Mouse (Mus musculus): Measurements from ENCODE around the gene Srbd1.
A peak's percentile ranks its signal among the peaks of the same experiment; 100 is the strongest.

Srbd1 gene

GRCm38 (mm10) chr17:86135835-86136234 lies 9.1 kb downstream of the Srbd1 start:
- no peak for DNase-seq

DNA sequence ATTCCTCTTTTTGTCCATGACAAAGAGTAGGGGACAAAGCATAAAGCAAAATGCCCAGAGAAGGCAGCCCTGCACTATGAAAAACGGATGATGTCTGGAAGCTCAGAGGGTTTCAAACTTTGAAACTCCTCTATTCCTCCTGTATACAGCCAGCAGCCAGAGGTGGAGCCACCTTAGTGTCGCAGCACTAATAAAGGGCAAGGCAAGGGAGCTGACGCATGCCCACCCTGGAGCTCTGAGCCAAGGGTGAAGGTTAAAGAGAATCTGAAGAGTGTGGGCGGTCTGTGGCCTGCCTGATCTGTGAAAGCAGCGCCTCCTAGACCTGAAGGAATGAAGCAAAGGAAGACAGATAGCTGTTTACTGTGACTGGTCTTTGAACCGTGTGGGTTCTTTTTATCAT lies 10.5 kb downstream of the Srbd1 start:
- no peak for DNase-seq

DNA sequence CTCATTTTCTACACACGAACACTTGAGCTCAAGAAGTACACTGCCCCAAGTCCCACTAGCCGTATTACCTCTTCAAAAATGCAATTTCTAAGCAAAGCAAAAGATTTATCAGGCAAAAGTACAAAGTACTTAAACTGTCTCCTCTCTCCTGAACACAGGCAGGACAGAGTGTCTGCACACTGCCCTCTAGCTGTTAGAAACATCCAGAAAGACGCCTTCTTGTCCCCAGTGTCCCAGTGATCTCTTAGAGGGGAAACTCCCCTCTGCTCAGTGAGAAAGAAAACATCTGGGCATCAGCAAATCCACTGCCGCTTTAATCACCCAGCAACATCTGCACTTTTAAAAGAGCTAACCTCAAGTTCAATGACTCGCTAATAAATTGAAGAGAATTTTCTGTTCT lies 12.4 kb downstream of the Srbd1 start:
- no peak for DNase-seq

DNA sequence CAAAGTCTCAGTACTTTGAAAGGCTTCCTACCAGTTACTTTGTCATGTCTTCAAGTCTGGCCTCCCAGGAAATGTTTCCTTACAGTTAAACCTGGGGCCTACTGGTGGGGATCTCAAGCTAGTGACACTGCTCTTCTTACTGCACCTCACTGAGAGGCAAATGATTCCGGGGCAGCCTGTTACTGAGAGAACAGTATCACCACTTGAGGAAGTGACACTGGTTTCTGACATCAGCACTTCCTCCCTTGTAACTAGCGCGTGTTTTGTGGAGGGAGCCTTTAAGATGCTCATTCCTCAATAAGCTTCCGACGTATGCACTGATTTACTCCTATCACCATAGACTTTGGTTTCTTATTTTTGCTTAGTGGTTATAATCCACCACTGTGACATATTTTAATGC lies 16.8 kb downstream of the Srbd1 start:
- no peak for DNase-seq

- DNase-seq: no peak
Observed at GRCm38 (mm10) chr17:86125908-86126307, 19.1 kb downstream of the Srbd1 start.

DNA sequence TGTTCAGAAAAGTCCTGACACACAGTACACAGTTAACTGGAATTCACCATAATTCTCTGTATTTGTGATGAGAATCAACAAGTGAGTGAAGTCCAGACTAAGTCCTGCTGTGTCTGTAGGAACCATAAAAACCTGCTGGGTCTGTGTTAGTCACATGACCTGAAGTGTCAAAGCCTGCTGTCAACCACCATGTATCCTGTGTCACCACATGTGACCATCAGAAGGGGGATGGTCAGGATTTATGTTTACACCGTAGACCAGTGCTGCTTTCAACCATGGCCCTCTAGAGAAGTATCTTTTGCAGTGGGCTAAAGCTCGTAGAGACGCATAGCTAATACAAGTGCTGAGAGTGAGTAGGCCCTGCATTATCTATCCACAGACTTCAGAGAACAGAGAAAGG lies 21.8 kb downstream of the Srbd1 start:
- no peak for DNase-seq

- DNase-seq: no peak
Observed at GRCm38 (mm10) chr17:86096875-86097274, 48.1 kb downstream of the Srbd1 start.

DNA sequence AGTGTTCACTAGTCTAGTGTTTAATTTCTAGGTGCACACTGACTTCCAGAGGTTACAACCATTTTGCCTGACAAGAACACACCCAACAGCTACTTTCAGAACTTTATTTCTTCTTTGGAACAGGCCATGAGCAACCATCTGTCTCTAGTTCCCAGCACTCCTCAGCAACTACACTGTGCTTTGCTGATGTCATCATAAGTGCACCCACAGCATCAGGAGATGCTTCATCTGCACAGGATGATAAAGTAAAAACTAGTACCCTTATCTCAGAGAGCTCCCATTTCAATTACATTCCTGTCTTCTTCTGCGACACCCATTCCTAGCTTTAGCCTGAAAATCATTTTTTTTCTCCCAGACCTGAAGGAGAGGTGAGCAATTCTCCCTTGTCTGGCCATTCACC lies 51.9 kb downstream of the Srbd1 start:
- no peak for DNase-seq

- no peak for DNase-seq
Observed at GRCm38 (mm10) chr17:86091631-86092030, 53.3 kb downstream of the Srbd1 start.

GRCm38 (mm10) chr17:86089893-86090588 lies 54.9 kb downstream of the Srbd1 start:
- DNase-seq: no peak

DNA sequence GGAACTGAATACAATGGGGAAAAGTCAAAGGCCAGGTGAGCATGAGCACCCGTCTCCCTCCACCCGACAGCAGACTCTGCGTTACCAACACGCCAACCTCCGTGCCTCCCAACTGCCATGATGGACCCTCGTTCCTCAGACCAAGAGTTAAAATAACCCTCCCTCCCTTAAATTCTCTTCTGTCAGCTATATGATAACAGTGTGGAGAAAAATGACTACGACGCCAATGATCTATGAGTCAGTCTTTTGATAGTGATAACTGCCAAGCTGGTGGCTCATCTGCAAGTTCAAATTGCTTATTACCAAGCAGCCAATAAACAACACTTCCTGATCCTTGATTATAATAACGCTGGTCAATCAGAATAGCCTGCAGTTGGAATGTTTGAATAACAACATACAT lies 57.1 kb downstream of the Srbd1 start:
- DNase-seq: no peak

DNA sequence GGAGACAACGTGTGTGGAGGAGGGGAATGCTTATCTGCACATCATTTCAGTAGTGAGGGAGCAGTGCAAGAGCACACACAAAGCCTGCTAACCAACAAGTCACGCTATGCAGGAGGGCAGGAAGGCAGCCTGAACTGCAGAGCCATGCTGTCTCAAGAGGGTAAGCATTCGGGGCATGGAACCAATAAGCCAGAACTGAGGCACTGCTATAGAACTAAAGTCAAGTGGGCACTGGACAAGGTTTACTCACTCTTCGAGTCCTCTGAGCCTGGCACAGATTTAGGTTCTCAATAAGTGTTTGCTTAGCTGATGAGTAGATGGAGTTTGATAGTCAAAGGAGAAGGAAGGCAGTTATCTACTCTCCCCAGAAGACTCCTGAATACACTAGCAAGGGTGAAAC lies 58.8 kb downstream of the Srbd1 start:
- no peak for DNase-seq

DNA sequence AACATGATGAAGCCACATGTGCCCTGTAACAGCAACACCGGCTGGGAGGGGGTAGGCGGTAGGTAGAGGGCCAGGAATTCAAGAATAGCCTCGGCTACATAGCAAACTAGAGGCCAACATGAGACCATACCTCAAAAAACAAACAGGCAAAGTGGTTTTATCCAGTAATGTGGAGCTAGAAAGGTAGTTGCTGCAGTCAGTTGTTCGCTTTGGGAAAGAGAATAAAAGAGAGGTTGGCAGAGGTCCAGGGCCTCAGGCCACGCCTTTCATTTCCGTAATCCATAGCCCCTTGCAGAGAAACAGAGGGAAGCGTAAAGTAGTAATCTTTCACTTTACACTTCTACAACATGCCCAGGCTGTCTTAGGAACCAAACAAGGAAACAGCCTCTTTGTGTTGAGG lies 61.8 kb downstream of the Srbd1 start:
- DNase-seq: no peak

DNA sequence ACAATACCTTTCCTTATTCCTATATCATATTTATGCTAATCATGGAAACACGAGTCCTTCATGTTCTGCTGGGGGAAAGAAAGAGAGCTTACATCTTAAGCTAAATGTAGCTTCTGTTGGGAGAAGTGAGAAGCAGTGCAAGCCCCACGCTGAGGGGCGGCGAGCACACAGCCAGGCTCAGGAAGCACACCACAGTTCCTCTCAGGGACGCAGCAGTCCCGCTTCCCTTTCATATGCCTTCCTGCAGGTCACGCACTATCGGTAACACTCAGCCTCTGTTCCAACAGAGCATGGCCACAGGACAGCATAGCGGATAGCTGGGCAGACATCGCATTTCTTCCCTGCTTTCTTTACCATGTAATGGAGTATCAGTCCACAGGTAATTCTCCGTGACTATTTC lies 66.9 kb downstream of the Srbd1 start:
- DNase-seq: no peak

DNA sequence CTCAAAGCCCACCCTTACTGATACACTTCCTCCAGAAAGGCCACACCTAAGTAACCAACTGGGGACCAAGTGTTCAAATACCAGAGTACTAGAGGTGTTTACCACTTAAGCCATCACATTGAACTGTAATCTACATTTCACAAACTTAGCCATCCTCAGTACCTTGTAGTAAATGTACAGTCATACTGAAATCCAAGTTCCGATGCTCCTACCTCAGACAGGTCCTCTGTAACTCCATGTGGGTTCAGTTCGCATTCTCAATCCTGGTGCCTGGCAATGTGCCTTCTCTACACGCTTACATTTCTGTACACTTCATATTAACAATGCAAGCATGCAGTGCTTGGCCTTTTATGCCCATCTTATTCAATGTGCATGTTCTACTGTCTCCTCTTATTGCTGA lies 77.5 kb downstream of the Srbd1 start:
- DNase-seq: no peak

DNA sequence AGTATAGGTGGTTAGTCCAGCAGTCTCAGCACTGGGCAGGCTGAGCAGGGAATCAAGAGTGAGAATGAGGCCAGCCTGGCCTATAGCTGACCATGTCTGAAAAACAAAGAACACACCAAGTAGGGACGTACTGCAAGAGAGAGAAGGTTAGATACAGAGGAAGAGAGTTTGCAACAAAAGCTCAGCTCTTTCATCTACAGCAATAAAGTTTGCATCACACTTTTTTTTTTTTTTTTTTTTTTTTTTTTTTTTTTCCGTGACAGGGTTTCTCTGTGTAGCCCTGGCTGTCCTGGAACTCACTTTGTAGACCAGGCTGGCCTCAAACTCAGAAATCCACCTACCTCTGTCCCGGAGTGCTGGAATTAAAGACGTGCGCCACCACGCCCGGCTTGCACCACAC lies 79.1 kb downstream of the Srbd1 start:
- no peak for DNase-seq

DNA sequence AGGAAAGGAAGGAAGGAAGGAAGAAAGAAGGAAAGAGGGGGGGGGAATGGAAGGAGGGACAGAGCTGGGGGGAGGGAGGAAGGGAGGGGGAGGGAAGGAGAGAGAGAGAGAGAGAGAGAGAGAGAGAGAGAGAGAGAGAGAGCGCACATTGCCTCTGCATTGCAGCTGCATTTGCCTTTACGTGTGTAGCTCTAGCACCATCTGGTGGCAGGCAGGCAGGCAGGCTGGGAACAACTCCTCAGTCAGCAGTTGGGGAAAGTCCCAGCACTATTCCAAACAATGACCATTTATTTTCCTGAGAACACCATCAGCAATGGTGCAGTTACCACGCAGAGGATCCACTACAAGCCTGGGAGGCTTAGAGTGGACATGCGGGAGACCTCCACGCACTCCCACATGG lies 81.5 kb downstream of the Srbd1 start:
- DNase-seq: peak; percentile 85

DNA sequence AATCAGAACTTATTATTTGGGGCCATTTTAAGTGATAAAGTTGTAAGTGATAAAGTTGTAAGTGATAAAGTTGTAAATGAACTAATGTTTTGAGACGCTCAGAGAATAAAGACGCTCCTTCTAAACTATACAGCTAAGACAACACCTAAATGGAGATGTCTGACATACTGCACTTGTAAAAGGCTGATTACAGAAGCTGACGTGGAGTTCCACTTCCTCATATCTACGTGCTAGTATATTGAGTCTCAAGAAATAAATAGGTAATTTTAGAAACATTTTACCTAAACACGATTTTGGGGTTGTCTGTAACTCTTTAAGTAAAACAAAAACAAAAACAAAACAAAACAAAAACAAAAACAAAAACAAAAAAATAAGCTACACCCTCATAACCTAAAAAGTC lies 84.1 kb downstream of the Srbd1 start:
- no peak for DNase-seq

DNA sequence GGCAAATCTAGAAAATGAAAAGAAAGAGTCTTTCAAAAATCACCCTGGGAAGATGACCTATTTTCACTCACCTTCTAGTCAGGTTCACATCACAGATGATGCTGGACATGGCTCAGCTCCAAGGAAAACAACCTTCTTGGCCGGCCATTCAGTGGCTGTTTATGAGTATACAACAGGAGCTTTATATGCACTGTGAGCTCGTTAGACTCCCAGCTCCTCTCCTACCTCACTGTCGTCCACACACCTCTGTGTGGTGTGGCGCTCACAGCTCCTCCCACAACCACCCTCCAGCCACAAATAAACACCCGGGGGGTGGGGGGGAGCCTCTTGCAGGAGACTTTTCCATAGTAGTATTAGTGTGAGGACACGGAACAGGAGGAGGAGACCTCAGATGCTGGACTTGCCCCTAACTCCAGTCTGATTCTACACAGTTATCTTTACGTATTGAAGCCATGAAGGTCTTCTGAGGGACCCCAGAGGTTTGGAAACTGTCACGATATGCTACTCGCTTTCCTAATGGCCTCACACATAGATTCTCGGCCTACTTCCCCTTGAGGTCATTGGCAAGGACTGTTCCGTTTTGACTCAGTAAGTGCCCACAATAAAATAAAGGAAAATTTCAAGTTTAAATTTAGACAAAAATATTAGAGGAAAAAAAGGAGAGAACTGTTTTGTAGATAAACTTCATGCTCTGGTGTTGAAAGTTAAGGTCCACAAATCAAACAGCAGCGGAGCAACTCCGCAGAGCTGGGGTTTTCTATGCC lies 104.6 kb downstream of the Srbd1 start:
- peak; percentile 31 for DNase-seq

DNA sequence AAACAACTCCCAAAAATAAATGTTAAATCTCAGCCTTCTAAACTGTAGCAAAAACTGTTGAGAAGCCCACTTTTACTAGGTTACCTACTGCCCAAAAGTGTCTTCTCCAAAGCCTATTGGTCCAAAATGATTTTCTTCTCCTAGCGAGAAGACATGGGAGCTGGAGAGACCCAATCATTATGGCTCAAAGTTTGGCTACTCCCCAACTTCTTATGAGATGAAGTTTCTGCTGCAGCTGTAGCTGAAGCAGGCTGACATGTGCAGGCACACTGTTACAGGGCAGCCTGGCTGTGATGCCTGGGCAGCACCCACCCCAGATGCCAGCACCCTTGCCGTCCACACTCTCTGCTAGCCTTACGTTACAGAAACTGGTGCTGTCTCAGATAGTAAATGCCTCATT lies 105.2 kb downstream of the Srbd1 start:
- DNase-seq: peak; percentile 11

GRCm38 (mm10) chr17:86038211-86038648 lies 106.7 kb downstream of the Srbd1 start:
- DNase-seq: peak; percentile 10

GRCm38 (mm10) chr17:86035576-86035975 lies 109.4 kb downstream of the Srbd1 start:
- no peak for DNase-seq

DNA sequence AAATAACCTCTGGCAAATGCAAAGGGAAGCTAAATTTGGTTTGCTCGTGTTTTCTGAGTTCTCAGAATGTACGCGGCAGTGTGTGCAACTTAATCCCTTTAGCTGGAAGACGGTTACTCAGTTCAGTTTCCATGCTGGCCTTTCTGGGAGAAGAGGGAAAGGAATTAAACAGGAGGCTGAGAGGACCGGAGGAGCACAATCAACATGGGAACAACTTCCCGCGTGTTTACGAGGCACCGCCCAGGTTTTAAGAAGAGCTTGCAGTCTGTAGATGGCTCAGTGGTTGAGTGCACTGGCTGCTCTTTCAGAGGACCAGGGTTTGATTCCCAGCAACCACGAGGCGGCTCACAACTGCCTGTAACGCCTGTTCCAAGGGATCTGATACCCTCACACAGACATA lies 109.8 kb downstream of the Srbd1 start:
- DNase-seq: no peak

DNA sequence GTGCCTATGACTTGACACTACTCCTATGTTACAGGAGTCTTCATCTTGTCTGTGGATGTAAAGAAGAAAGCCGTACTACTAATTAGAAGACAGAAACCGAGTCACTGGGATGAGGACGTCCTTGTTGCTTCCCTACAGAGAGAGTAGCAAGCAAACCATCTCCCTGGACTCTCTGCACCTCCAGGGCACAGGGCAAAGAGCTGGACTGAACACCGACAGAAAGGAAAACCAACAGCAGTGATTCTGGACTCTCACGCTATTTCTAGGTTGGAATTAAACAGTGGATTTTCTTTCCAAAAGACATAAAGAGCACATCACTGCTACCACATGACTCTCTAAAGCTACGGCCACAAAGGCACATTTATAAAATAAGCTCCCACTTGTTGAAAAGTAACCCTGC lies 110.3 kb downstream of the Srbd1 start:
- DNase-seq: no peak
